8 mouse cellular contexts compared by ENCODE assay signal in the genomic region with DNA sequence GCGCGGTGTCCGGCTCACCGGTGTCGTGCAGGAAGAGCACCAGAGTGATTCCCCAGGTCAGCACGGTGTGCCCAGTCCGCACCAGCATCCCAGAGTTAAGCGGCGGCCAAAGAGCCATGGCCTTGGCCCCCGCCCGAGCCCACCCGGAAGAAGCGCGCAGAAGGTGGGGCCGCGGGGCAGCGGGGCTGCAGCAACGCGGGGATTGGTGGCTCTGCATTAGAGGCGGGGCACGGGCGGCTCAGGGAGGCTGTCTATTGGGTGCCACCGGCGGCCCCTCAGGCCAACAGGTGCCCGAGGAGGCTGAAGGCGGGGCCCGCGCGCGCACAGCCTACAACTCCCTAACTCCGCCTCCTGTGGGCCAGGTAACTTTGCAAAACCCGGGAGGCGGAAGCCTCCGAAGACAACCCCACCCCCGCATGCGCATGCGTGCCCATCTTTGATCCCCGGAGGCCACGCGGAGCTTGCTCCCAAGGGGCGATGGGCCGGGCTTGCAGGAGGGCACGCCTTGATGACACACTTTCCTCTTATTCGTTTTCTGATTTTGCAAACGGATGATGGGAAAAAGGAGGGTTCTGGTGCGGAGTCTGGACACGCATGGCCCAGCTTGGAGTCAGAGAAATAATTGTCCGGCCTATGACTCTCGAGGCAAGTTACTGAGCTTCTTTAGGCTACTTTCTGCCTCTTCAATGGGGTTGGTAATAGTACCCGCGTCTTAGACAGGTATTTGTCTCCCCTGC. TPM values are rescaled to one million over a fixed set of nuclear protein-coding genes. Genes with fewer than 3 reads are reported as not detected.
DNase-seq lines count a peak whose midpoint lies in the region; ATAC-seq and TF ChIP-seq lines count a peak whose summit lies in the region.

TSS of gene Zdhhc12 (minus strand) at position 178 of the 737 bp plus-strand sequence.

- H3K9ac ChIP-seq in heart, embryonic 11.5 days (ENCODE audit: low read depth, low read length): peak within 1 kb of the TSS; percentile 80
- peak within 1 kb of the TSS; percentile 79 for H3K9ac ChIP-seq in kidney, embryonic 16.5 days (replicated peaks; ENCODE audit: low read length)
- H3K9ac ChIP-seq in liver, adult 2 months (ENCODE audit: low read depth, low read length): peak within 1 kb of the TSS; percentile 86

- H3K4me3 ChIP-seq in C2C12 (ENCODE audit: insufficient read depth, poor library complexity, severe bottlenecking) (peak within 1 kb of the TSS; percentile 88), myocyte (peak within 1 kb of the TSS; percentile 46)
- peak within 1 kb of the TSS; percentile 77 for H3K4me3 ChIP-seq in erythroblast, embryonic 14.5 days (replicated peaks)
- H3K4me3 ChIP-seq in heart, embryonic 11.5 days (ENCODE audit: low read depth, low read length): peak within 1 kb of the TSS; percentile 62
- H3K4me3 ChIP-seq in kidney, embryonic 16.5 days (ENCODE audit: low read length): peak within 1 kb of the TSS; percentile 63
- H3K4me3 ChIP-seq in liver, adult 2 months (ENCODE audit: insufficient read depth, low read depth, low read length): peak within 1 kb of the TSS; percentile 88

- WGBS in heart, embryonic 11.5 days (ENCODE audit: insufficient replicate concordance): under 1% methylated on average over 49 of the region's 51 CpGs
- under 1% methylated on average over 47 of the region's 51 CpGs for WGBS in kidney, embryonic 16.5 days
- under 1% methylated on average over 51 of the region's 51 CpGs for WGBS in liver, adult 2 months

- H3K79me2 ChIP-seq in C2C12 (ENCODE audit: control insufficient read depth, insufficient read depth): peaks cover 30% of the 10 kb centered on the region
- H3K79me2 ChIP-seq in liver, adult 2 months (ENCODE audit: control insufficient read depth, insufficient read depth, low read length): no peaks in the 10 kb centered on the region
- peaks cover 11% of the 10 kb centered on the region for H3K79me2 ChIP-seq in myocyte (ENCODE audit: control insufficient read depth, insufficient read depth)

- TF ChIP-seq POLR2A in brain, embryonic 14.5 days (IDR thresholded peaks at IDR 0.05; ENCODE audit: borderline replicate concordance, extremely low read depth, insufficient read depth, insufficient read length, poor library complexity, severe bottlenecking): peak; percentile 35; the same call in 1 of the 2 replicates
- TF ChIP-seq POLR2A in liver, adult 2 months (IDR thresholded peaks at IDR 0.05; ENCODE audit: extremely low read depth, insufficient read depth, low read length): 0 out of 2 replicates have a peak, but pooled peaks have one; percentile 13
- TF ChIP-seq POLR2A in myocyte (IDR thresholded peaks at IDR 0.05; ENCODE audit: insufficient read length, low read depth): peak; percentile 54

- ATAC-seq in heart, embryonic 11.5 days (replicated peaks; ENCODE audit: insufficient number of reproducible peaks, low FRiP score, low TSS enrichment): peak; percentile 96
- peak; percentile 97 for ATAC-seq in kidney, embryonic 16.5 days (ENCODE audit: low FRiP score, low TSS enrichment)

- peaks cover 16% of the 10 kb centered on the region for H3K79me3 ChIP-seq in C2C12 (ENCODE audit: low read depth)

- H3K36me3 ChIP-seq in C2C12 (ENCODE audit: control insufficient read depth, insufficient read depth) (peaks cover 18% of the 10 kb centered on the region), myocyte (ENCODE audit: control insufficient read depth, insufficient read depth) (no peaks in the 10 kb centered on the region)
- peaks cover 34% of the 10 kb centered on the region for H3K36me3 ChIP-seq in erythroblast, embryonic 14.5 days (ENCODE audit: control insufficient read depth)
- H3K36me3 ChIP-seq in heart, embryonic 11.5 days (ENCODE audit: control insufficient read depth, insufficient read depth, low read length): peaks cover 5% of the 10 kb centered on the region
- peaks cover 11% of the 10 kb centered on the region; the same call in 1 of the 2 replicates for H3K36me3 ChIP-seq in kidney, embryonic 16.5 days (ENCODE audit: insufficient read depth, low read length)
- no peaks in the 10 kb centered on the region for H3K36me3 ChIP-seq in liver, adult 2 months (ENCODE audit: control insufficient read depth, insufficient read depth, low read length)
- no peaks in the 10 kb centered on the region; the same call in 1 of the 2 replicates for H3K36me3 ChIP-seq in splenic B cell, adult 2 months (ENCODE audit: control insufficient read depth, insufficient read depth, low read length, poor library complexity, severe bottlenecking)

- peaks cover 46% of the 10 kb centered on the region for H3K4me1 ChIP-seq in erythroblast, embryonic 14.5 days (ENCODE audit: control insufficient read depth)
- H3K4me1 ChIP-seq in heart, embryonic 11.5 days (ENCODE audit: control insufficient read depth, insufficient read depth, low read length): peaks cover 12% of the 10 kb centered on the region; the same call in 1 of the 2 replicates
- H3K4me1 ChIP-seq in kidney, embryonic 16.5 days (ENCODE audit: insufficient read depth, low read length): peaks cover 20% of the 10 kb centered on the region; the same call in 1 of the 2 replicates
- no peaks in the 10 kb centered on the region for H3K4me1 ChIP-seq in liver, adult 2 months (ENCODE audit: control insufficient read depth, insufficient read depth, low read length)

- H3ac ChIP-seq in C2C12 (ENCODE audit: control insufficient read depth, insufficient read length, low read depth): peak within 1 kb of the TSS; percentile 88
- H3ac ChIP-seq in myocyte (ENCODE audit: control insufficient read depth, insufficient read length): peak within 1 kb of the TSS; percentile 56

- H3K27me3 ChIP-seq in C2C12 (ENCODE audit: control insufficient read depth, insufficient read depth, insufficient read length): no peaks in the 10 kb centered on the region
- H3K27me3 ChIP-seq in erythroblast, embryonic 14.5 days (ENCODE audit: control insufficient read depth): no peaks in the 10 kb centered on the region
- no peaks in the 10 kb centered on the region for H3K27me3 ChIP-seq in heart, embryonic 11.5 days (ENCODE audit: control insufficient read depth, insufficient read depth, low read length)
- H3K27me3 ChIP-seq in kidney, embryonic 16.5 days (ENCODE audit: insufficient read depth, low read length): no peaks in the 10 kb centered on the region
- H3K27me3 ChIP-seq in liver, adult 2 months (ENCODE audit: control insufficient read depth, insufficient read depth, low read length): no peaks in the 10 kb centered on the region
- no peaks in the 10 kb centered on the region for H3K27me3 ChIP-seq in myocyte (ENCODE audit: control insufficient read depth, insufficient read depth, insufficient read length)
- H3K27me3 ChIP-seq in splenic B cell, adult 2 months (ENCODE audit: control insufficient read depth, insufficient read depth, low read length, poor library complexity, severe bottlenecking): no peaks in the 10 kb centered on the region

- peak within 1 kb of the TSS; percentile 94 for H3K4me2 ChIP-seq in heart, embryonic 11.5 days
- H3K4me2 ChIP-seq in kidney, embryonic 16.5 days (replicated peaks; ENCODE audit: low read depth, low read length): peak within 1 kb of the TSS; percentile 93
- peak within 1 kb of the TSS; percentile 80 for H3K4me2 ChIP-seq in myocyte (ENCODE audit: low read depth)

- H3K27ac ChIP-seq in heart, embryonic 11.5 days (ENCODE audit: low read depth, low read length): peak within 1 kb of the TSS; percentile 75
- peak within 1 kb of the TSS; percentile 77 for H3K27ac ChIP-seq in kidney, embryonic 16.5 days (ENCODE audit: low read length)
- H3K27ac ChIP-seq in liver, adult 2 months (replicated peaks; ENCODE audit: insufficient read depth, low read depth, low read length): peak within 1 kb of the TSS; percentile 59

- no peak for TF ChIP-seq CTCF in C2C12 (IDR thresholded peaks at IDR 0.05; ENCODE audit: control insufficient read depth, insufficient read depth, insufficient read length)
- no peak for TF ChIP-seq CTCF in brain, embryonic 14.5 days (IDR thresholded peaks at IDR 0.05; ENCODE audit: borderline replicate concordance, extremely low read depth, insufficient read depth, insufficient read length)
- no peak for TF ChIP-seq CTCF in liver, adult 2 months (IDR thresholded peaks at IDR 0.05; ENCODE audit: low read depth, low read length)

- H3K9me3 ChIP-seq in erythroblast, embryonic 14.5 days (ENCODE audit: control insufficient read depth, low read length): no peaks in the 10 kb centered on the region
- H3K9me3 ChIP-seq in heart, embryonic 11.5 days (replicated peaks; ENCODE audit: control insufficient read depth, low read length): no peaks in the 10 kb centered on the region
- no peaks in the 10 kb centered on the region for H3K9me3 ChIP-seq in kidney, embryonic 16.5 days (ENCODE audit: low read length)

- peak; percentile 98 for DNase-seq in brain, embryonic 14.5 days (ENCODE audit: low read depth)
- peak; percentile 93 for DNase-seq in liver, adult 2 months (ENCODE audit: extremely low read depth, low read depth, low spot score)
- peak; percentile 100 for DNase-seq in splenic B cell, adult 2 months (ENCODE audit: low read depth, low spot score)

TF ChIP-seq in C2C12, 6 proteins besides CTCF, POLR2A, EP300 and RAD21:
- TF ChIP-seq MAX (IDR thresholded peaks at IDR 0.05) (peak; percentile 96), MYOG (IDR thresholded peaks at IDR 0.05; ENCODE audit: control insufficient read depth, extremely low read depth, insufficient read length) (no peak)

TF ChIP-seq in myocyte, 11 proteins besides CTCF, POLR2A, EP300 and RAD21:
- TF ChIP-seq REST (IDR thresholded peaks at IDR 0.05; ENCODE audit: insufficient read depth, insufficient read length) (no peak), TCF3 (IDR thresholded peaks at IDR 0.05; ENCODE audit: insufficient read length, low read depth) (no peak), POLR2AphosphoS2 (IDR thresholded peaks at IDR 0.05; ENCODE audit: insufficient read length, low read depth) (peak; percentile 49), MYOD1 (IDR thresholded peaks at IDR 0.05; ENCODE audit: control insufficient read depth in 1 of 3, insufficient read length in 2 of 3, low read depth in 2 of 3) (peak in 1 of 3 experiments; percentile 48), USF1 (IDR thresholded peaks at IDR 0.05; ENCODE audit: low read depth) (no peak), MYOG (IDR thresholded peaks at IDR 0.05; ENCODE audit: control insufficient read depth in 1 of 3, insufficient read depth in 1 of 3, insufficient read length in 2 of 3, low read depth in 2 of 3) (peak in 1 of 3 experiments; percentile 20)

RNA-seq across cellular contexts. Expression of gene Zdhhc12, which starts in this region (rescaled TPM):
- polyA plus RNA-seq in C2C12 (2012; fragmentation: generic; extraction: Trizol) (31.5 TPM), myocyte (2012; fragmentation: generic; extraction: Trizol) (20.8 TPM)
- 33.2 and 45.4 TPM in 2 replicates for polyA plus RNA-seq in brain, embryonic 14.5 days (2012; rRNA removed)
- polyA plus RNA-seq in erythroblast, embryonic 14.5 days (2012): 1.6 and 2.8 TPM in 2 replicates
- 56.3 and 59.1 TPM in 2 replicates for polyA plus RNA-seq in heart, embryonic 11.5 days (2014; fragmentation: Nextera tagmentation; extraction: Ambion mirVana)
- 41.6 and 42.6 TPM in 2 replicates for polyA plus RNA-seq in kidney, embryonic 16.5 days (2015; fragmentation: Nextera tagmentation; extraction: Ambion mirVana)
- total RNA-seq in liver, adult 2 months (2014; rRNA removed): 16.8 and 26.1 TPM in 2 replicates
- polyA plus RNA-seq in liver, adult 2 months (2012; rRNA removed): 48.9 and 53.4 TPM in 2 replicates

Comparison
In these comparisons a context has a peak if more than half of its experiments do, and no peak if none do; other contexts are left out.
1. Peak in every context shown above with its lines: DNase-seq, ATAC-seq, H3K4me3 ChIP-seq and H3K27ac ChIP-seq.